Mouse (Mus musculus) left cerebral cortex, postnatal 4 days (tissue): Measurements from ENCODE around the gene Cpne6. TPM values are rescaled to one million over a fixed set of nuclear protein-coding genes. Genes with fewer than 3 reads are reported as not detected.

ENCODE experiments used
- DNase-seq: peaks from one replicate; pipeline ENCODE4 v3.0.0-alpha.2; 2022
- intact Hi-C: fragments of 180-260 bp; cut with DNase I; formaldehyde crosslinking; loops from one replicate; pipeline ENCODE4 v1.15.1; 2025
- total RNA-seq, 2 experiments: library from RNA; stranded (reverse); gene quantifications; 2 replicates each; pipeline ENCODE4 v1.2.3; 2021

The Cpne6 gene
- 10 to 100 TPM; 53.1 to 61.7 TPM for total RNA-seq

- DNase-seq, result no peak
- intact Hi-C loops, result no loop called here
These were observed at the start of gene Cpne6 for GRCm38 (mm10) chr14:55510125-55510731. Cpne6 (plus strand) TSS chr14:55510445.

GRCm38 (mm10) chr14:55461757-55462156 lies 48.5 kb upstream of the Cpne6 start:
- intact Hi-C loops, result no loop called here
- DNase-seq, result no peak

- no peak for DNase-seq
- intact Hi-C loops, result no loop called here
These were observed 43.8 kb upstream of the Cpne6 start for GRCm38 (mm10) chr14:55466481-55466880.

- intact Hi-C loops, result no loop called here
- no peak for DNase-seq
These were observed 43.1 kb upstream of the Cpne6 start for GRCm38 (mm10) chr14:55467108-55467507.

- no peak for DNase-seq
- intact Hi-C loops, result no loop called here
These were observed 41.9 kb upstream of the Cpne6 start for GRCm38 (mm10) chr14:55468301-55468741.

- no peak for DNase-seq
- intact Hi-C loops, result no loop called here
These were observed 41.2 kb upstream of the Cpne6 start for GRCm38 (mm10) chr14:55469041-55469440.

- intact Hi-C loops, result no loop called here
- no peak for DNase-seq
These were observed 40.4 kb upstream of the Cpne6 start for GRCm38 (mm10) chr14:55469821-55470220.

GRCm38 (mm10) chr14:55470806-55471205 lies 39.4 kb upstream of the Cpne6 start:
- DNase-seq, result no peak
- intact Hi-C loops, result no loop called here

GRCm38 (mm10) chr14:55475654-55476053 lies 34.6 kb upstream of the Cpne6 start:
- intact Hi-C loops, result no loop called here
- no peak for DNase-seq

- no peak for DNase-seq
- intact Hi-C loops, result no loop called here
These were observed 32.8 kb upstream of the Cpne6 start for GRCm38 (mm10) chr14:55477421-55477820.

GRCm38 (mm10) chr14:55477829-55478228 lies 32.4 kb upstream of the Cpne6 start:
- DNase-seq, result no peak
- intact Hi-C loops, result no loop called here

GRCm38 (mm10) chr14:55478651-55479599 lies 31.3 kb upstream of the Cpne6 start, which contains the start of gene Dhrs4:
Dhrs4 (plus strand) TSS chr14:55478758.
- intact Hi-C loops, result no loop called here
- DNase-seq, result peak; percentile 78

GRCm38 (mm10) chr14:55479629-55480028 lies 30.6 kb upstream of the Cpne6 start:
- intact Hi-C loops, result loop anchor here (10.0 kb wide), 1 partner anchor 55 kb away; no protein-coding TSS in a partner anchor
- DNase-seq, result no peak

- intact Hi-C loops, result loop anchor here (5.0 to 10.0 kb wide), 2 partner anchors 60 to 212 kb away; no protein-coding TSS in a partner anchor
- DNase-seq, result no peak
These were observed 25.7 kb upstream of the Cpne6 start for GRCm38 (mm10) chr14:55484430-55485085.

- no peak for DNase-seq
- intact Hi-C loops, result loop anchor here (5.0 to 10.0 kb wide), 2 partner anchors 62 to 215 kb away; no protein-coding TSS in a partner anchor
These were observed 23.4 kb upstream of the Cpne6 start for GRCm38 (mm10) chr14:55486836-55487235.

- intact Hi-C loops, result loop anchor here (10.0 kb wide), 1 partner anchor 336 kb away; no protein-coding TSS in a partner anchor
These were observed 19.7 kb upstream of the Cpne6 start, which contains the start of gene Carmil3 for GRCm38 (mm10) chr14:55490361-55491201. Carmil3 (plus strand) TSS chr14:55490651.

GRCm38 (mm10) chr14:55491291-55491833 lies 18.9 kb upstream of the Cpne6 start:
- DNase-seq, result peak; percentile 74
- intact Hi-C loops, result loop anchor here (10.0 kb wide), 1 partner anchor 337 kb away; no protein-coding TSS in a partner anchor

More at GRCm38 (mm10) chr14:55490361-55491201, 19.7 kb upstream of the Cpne6 start, which contains the start of gene Carmil3:
- peak; percentile 90 for DNase-seq

GRCm38 (mm10) chr14:55492103-55492502 lies 18.1 kb upstream of the Cpne6 start:
- intact Hi-C loops, result loop anchor here (10.0 kb wide), 1 partner anchor 337 kb away; no protein-coding TSS in a partner anchor

More at GRCm38 (mm10) chr14:55492103-55492502, 18.1 kb upstream of the Cpne6 start:
- DNase-seq, result no peak
